Mouse (Mus musculus) lung, postnatal 14 days (tissue): ENCODE measurements around the gene Fcgr1.
"Not testable (repeated sequence)": the region's sequence is repeated elsewhere in the genome, so short reads cannot be mapped to it uniquely, and the experiment has no call there.

Experiments used
- DNase-seq: peaks from one replicate; pipeline ENCODE4 v3.0.0; 2021

Gene Fcgr1

GRCm38 (mm10) chr3:96269511-96270474 lies 24.0 kb downstream of the Fcgr1 start, which contains the start of gene Hist2h2bb:
Gene Hist2h2bb, plus strand, starts transcription at chr3:96269752.
- DNase-seq: peak; percentile 88

GRCm38 (mm10) chr3:96268776-96269378 lies 24.9 kb downstream of the Fcgr1 start:
- DNase-seq: not testable (repeated sequence)

GRCm38 (mm10) chr3:96268051-96268775 lies 25.6 kb downstream of the Fcgr1 start, which contains the start of gene Hist2h3b:
Gene Hist2h3b, plus strand, starts transcription at chr3:96268654.
- DNase-seq: peak; percentile 78

GRCm38 (mm10) chr3:96267541-96267940 lies 26.2 kb downstream of the Fcgr1 start:
- DNase-seq: no peak

GRCm38 (mm10) chr3:96266132-96266710 lies 27.5 kb downstream of the Fcgr1 start:
- DNase-seq: no peak

GRCm38 (mm10) chr3:96264404-96264949 lies 29.3 kb downstream of the Fcgr1 start:
- no peak for DNase-seq

- peak; percentile 57 for DNase-seq
Measured at GRCm38 (mm10) chr3:96263558-96264403, 30.0 kb downstream of the Fcgr1 start.

GRCm38 (mm10) chr3:96262979-96263550 lies 30.7 kb downstream of the Fcgr1 start, which contains the start of gene Hist2h4:
Gene Hist2h4, minus strand, starts transcription at chr3:96263311.
- DNase-seq: peak; percentile 96

- DNase-seq: peak; percentile 85
Measured at GRCm38 (mm10) chr3:96262216-96262875, 31.4 kb downstream of the Fcgr1 start.

GRCm38 (mm10) chr3:96261623-96262022 lies 32.1 kb downstream of the Fcgr1 start:
- DNase-seq: no peak

GRCm38 (mm10) chr3:96260220-96260619 lies 33.5 kb downstream of the Fcgr1 start:
- no peak for DNase-seq

- no peak for DNase-seq
Measured at GRCm38 (mm10) chr3:96257190-96257589, 36.6 kb downstream of the Fcgr1 start.

GRCm38 (mm10) chr3:96255926-96256593 lies 37.7 kb downstream of the Fcgr1 start:
- DNase-seq: no peak

- no peak for DNase-seq
Measured at GRCm38 (mm10) chr3:96254683-96255355, 39.0 kb downstream of the Fcgr1 start.

GRCm38 (mm10) chr3:96251787-96252186 lies 42.0 kb downstream of the Fcgr1 start:
- DNase-seq: no peak

GRCm38 (mm10) chr3:96250890-96251289 lies 42.9 kb downstream of the Fcgr1 start:
- no peak for DNase-seq

GRCm38 (mm10) chr3:96249034-96249345 lies 44.8 kb downstream of the Fcgr1 start:
- DNase-seq: no peak

- DNase-seq: no peak
Measured at GRCm38 (mm10) chr3:96248141-96249033, 45.4 kb downstream of the Fcgr1 start.
